Mouse (Mus musculus) right cerebral cortex, adult 18-20 months (tissue): ENCODE data around the gene Mical3.
A peak's percentile ranks its signal among the peaks of the same experiment; 100 is the strongest.

Experiments
- DNase-seq: peaks from one replicate; pipeline ENCODE4 v3.0.0; 2022; ENCODE audit warnings: mixed read lengths

Mical3 gene

GRCm38 (mm10) chr6:121109181-121109981 lies 21.4 kb downstream of the Mical3 start:
- DNase-seq: no peak

- DNase-seq: no peak
These were observed 22.7 kb downstream of the Mical3 start for GRCm38 (mm10) chr6:121108075-121108474.

GRCm38 (mm10) chr6:121106711-121107405 lies 23.9 kb downstream of the Mical3 start:
- DNase-seq: no peak

- no peak for DNase-seq
These were observed 25.1 kb downstream of the Mical3 start for GRCm38 (mm10) chr6:121105726-121106125.

GRCm38 (mm10) chr6:121103406-121104171 lies 27.2 kb downstream of the Mical3 start:
- DNase-seq: no peak

DNA sequence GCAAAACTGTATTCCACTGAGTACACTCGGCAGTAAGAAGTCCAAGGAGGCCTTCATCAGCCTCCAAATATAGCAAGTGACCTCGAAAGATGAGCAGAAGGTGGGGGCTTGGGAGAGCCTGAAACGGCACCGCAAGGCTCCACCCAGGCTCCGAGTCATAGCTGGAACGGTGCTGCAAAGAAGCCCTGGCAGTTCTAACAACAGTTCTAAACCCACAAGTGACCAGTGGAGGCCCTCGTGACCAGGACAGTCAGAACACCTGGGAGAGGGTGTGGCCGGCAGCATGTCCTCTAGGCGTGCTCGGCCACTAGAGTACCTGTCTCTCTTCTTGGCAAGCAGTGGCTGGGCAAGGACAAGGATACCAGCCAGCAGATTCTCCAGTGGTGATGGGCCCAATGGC lies 27.9 kb downstream of the Mical3 start:
- DNase-seq: no peak

- no peak for DNase-seq
These were observed 28.7 kb downstream of the Mical3 start for GRCm38 (mm10) chr6:121102084-121102483.

GRCm38 (mm10) chr6:121101201-121101600 lies 29.6 kb downstream of the Mical3 start:
- no peak for DNase-seq

- DNase-seq: peak; percentile 42
These were observed 31.0 kb downstream of the Mical3 start for GRCm38 (mm10) chr6:121099831-121100230.

- DNase-seq: no peak
These were observed 31.6 kb downstream of the Mical3 start for GRCm38 (mm10) chr6:121099228-121099608.

- DNase-seq: no peak
These were observed 32.1 kb downstream of the Mical3 start for GRCm38 (mm10) chr6:121098511-121099227.

- DNase-seq: no peak
These were observed 32.7 kb downstream of the Mical3 start for GRCm38 (mm10) chr6:121098109-121098508.

DNA sequence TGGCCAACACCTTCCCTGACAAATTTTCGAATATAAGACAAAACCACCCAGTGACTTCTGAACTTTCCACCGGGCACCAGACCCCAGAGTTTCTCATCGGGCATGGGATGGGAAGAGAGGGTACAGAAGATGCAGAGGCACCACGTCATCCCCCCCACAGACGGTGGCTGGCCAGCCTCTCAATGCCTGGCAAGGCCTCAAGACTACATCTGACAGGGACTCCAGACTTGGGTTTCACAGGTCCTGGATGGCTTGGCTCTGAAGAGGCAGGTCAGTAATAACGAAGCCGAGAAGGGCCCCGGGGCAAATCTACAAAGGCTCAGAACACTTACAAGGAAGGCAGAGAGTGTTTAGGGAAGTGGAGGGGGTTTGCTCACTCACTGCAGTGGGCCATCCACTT lies 33.9 kb downstream of the Mical3 start:
- no peak for DNase-seq

- DNase-seq: no peak
These were observed 34.4 kb downstream of the Mical3 start for GRCm38 (mm10) chr6:121096390-121096789.

DNA sequence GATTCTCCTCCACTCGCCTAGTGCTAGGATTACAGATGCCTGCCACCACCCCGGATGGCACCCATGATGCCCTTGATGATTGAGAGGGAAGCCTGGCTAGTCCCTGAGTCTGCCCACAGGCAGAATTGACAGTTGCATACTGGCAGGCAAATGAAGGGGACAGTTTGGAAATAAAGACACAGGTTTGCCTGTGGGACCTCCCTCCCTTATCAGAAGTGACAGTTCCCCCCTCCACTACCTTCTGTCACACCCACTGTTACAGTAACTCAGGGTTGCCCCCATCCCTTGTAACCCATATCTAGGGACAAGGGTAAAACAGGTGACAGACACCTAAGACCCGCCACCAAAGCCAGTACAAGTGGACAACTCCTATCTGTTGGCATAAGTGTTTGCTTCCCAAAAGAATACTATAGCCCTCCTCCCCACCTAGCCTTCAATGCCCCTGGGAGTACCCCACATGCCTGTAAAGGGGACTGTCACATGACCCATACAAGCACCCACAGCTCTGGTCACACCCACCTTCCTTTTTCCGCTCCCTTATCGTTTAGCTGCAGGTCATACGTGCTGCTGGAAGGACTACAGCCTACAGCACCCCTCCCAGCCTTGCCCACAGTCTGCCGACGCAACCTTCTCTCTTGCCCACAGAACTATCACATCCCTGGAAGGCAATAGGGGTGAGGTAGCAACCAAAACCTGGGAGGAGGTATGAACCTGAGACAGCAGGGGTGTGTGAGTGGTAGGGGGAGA lies 37.0 kb downstream of the Mical3 start:
- DNase-seq: no peak

DNA sequence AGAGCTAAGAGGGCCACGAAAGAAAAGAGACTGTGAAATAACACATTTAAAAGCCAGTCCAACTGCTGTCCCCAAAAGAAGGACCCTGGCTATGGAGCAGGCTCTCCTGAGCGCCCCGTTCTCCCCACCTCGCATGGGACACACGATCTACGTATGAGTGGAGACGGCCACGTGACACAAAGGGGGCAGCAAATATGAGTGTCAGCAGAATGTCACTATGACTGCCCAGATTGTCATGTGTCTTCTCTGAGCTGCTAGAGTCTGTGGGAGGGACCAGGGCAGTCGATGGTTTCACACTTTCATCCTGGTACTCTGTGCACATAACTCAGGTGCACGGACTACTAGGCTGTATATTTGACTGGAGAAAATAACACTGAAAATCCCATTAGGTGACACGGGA lies 40.0 kb downstream of the Mical3 start:
- DNase-seq: no peak

- no peak for DNase-seq
These were observed 43.1 kb downstream of the Mical3 start for GRCm38 (mm10) chr6:121087586-121088245.

DNA sequence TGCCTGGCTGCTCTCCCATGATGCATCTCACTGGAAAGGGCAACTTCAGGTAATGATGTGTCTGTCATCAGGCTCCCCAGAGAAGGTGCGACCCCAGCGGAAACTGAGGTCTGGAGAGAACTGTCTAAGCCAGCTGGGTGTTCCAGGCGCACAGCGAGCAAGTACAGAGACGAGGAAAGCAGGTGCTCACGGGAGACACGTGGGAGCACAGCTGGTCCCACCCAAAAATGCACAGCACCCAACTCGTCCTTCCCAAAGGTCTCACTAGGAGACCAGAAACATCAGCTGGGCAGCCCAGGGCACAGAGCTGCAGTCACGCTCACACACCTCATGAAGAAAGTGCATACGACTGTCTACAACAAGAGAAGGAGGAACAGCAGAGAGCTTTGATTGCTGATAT lies 43.7 kb downstream of the Mical3 start:
- DNase-seq: no peak

GRCm38 (mm10) chr6:121086226-121086625 lies 44.6 kb downstream of the Mical3 start:
- no peak for DNase-seq

DNA sequence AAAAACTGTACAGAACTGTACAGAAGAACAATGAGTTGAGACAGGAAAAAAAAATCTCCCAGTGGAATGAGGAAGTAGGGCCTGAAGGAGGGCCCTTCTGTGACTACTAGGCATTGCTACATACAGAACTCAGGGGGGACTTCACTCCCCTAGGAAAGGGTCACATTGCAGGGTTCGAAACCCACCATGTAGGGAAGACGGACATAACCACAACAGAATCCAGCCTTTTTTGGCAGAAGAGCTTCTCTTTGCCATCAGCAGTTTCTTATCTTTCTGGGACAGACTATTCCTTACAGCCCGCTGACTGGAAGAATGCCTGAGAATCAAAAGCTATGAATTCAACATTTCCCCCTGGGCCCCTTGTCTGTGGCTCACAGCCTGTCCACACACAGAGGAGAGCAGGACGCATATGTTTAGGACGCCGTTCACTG lies 46.7 kb downstream of the Mical3 start:
- DNase-seq: no peak

GRCm38 (mm10) chr6:121082094-121082473 lies 48.7 kb downstream of the Mical3 start:
- DNase-seq: no peak
